Mouse (Mus musculus): ENCODE results near the gene Klk1b21. TPM values are rescaled to one million over a fixed set of nuclear protein-coding genes. Genes with fewer than 3 reads are reported as not detected.
"Not testable (repeated sequence)": the region's sequence is repeated elsewhere in the genome, so short reads cannot be mapped to it uniquely, and the experiment has no call there.

The Klk1b21 gene
- polyA plus RNA-seq (2012; ENCODE audit: insufficient read depth, insufficient read length, missing spikeins): not detected in 2 replicates

DNA sequence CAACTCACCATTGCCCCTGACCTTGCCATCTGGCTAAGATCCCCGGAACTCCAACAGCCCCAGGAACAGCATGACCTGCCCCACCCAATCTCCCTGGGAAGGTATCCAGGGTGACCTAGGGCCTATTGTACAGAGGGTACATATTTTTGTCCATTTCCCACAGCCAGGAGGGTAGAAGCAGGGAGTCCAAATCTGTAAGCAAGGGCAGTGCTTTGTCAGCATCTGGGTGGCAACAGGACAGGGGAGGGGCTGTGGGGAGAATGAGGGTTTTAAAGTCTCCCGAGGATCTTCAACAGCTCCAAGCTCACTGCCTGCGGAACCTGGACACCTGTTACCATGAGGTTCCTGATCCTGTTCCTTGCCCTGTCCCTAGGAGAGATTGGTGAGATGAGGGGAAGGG lies at the start of gene Klk1b21:
Gene Klk1b21 (plus strand): TSS at position 301 of the 400 bp plus-strand sequence.
- H3K4me1 ChIP-seq (ENCODE audit: control insufficient read depth, insufficient read depth, insufficient read length, low read length); H3K4me3 ChIP-seq (ENCODE audit: insufficient read depth, low read depth, low read length); H3K27ac ChIP-seq (replicated peaks; ENCODE audit: low read depth, low read length): not testable (repeated sequence)

GRCm38 (mm10) chr7:44072117-44072516 lies 30.0 kb upstream of the Klk1b21 start:
- Histone ChIP-seq H3K4me3 (ENCODE audit: insufficient read depth, low read depth, low read length) (no peak overlapping the region), H3K4me1 (ENCODE audit: control insufficient read depth, insufficient read depth, insufficient read length, low read length) (no peaks in the 10 kb centered on the region), H3K27ac (replicated peaks; ENCODE audit: low read depth, low read length) (no peak overlapping the region)

- H3K4me3 ChIP-seq (ENCODE audit: insufficient read depth, low read depth, low read length): no peak overlapping the region
- H3K4me1 ChIP-seq (ENCODE audit: control insufficient read depth, insufficient read depth, insufficient read length, low read length): no peaks in the 10 kb centered on the region
Observed at GRCm38 (mm10) chr7:44077703-44078102, 24.4 kb upstream of the Klk1b21 start.

DNA sequence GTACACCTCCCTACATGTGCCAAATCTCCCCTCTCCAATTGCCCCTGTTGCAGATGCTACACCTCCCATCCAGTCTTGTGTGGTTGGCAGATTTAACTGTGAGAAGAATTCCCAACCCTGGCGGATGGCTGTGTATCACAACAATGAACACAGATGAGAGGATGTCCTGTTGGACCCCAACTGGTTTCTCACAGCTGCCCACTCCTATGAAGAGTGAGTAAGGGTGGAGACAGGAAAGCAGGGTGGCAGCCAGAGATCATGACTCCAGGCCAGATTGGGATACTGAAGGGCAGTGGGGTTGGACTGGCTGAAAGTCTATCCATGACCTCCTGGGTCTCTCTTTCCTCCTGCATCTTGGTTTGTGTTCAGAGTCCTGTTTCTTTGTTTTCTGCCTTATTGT lies 6.0 kb upstream of the Klk1b21 start:
- no peak overlapping the region for H3K27ac ChIP-seq (replicated peaks; ENCODE audit: low read depth, low read length)
- H3K4me1 ChIP-seq (ENCODE audit: control insufficient read depth, insufficient read depth, insufficient read length, low read length): no peaks in the 10 kb centered on the region
- no peak overlapping the region for H3K4me3 ChIP-seq (ENCODE audit: insufficient read depth, low read depth, low read length)

More at GRCm38 (mm10) chr7:44077703-44078102, 24.4 kb upstream of the Klk1b21 start:
- no peak overlapping the region for H3K27ac ChIP-seq (replicated peaks; ENCODE audit: low read depth, low read length)

- H3K4me3 ChIP-seq (ENCODE audit: insufficient read depth, low read depth, low read length): no peak within 1 kb of the TSS
- no peaks in the 10 kb centered on the region for H3K4me1 ChIP-seq (ENCODE audit: control insufficient read depth, insufficient read depth, insufficient read length, low read length)
- H3K27ac ChIP-seq (replicated peaks; ENCODE audit: low read depth, low read length): no peak within 1 kb of the TSS
Observed at GRCm38 (mm10) chr7:44112373-44112772, 10.2 kb downstream of the Klk1b21 start, which contains the start of gene Klk1b22. TSS of gene Klk1b22 (plus strand) at chr7:44112673.

DNA sequence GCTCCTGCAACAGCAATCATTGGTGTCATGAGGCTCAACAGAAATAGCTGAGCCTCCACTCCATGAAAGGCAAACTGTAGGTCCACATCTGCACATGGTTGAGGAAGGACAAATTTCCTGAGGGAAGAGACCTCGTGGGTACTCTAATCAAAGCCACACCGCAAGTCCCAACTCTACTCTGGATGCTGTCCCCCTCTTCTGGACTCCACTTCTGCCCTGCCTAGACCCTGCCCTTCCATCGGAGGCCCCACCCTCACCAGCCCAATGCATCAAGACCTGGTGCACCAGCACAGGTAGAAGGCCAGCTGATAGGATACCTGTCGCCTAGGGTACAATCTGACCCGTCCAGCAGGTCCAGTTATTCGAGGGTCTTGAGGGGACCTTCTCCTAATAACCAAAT lies 21.3 kb downstream of the Klk1b21 start:
- Histone ChIP-seq H3K4me1 (ENCODE audit: control insufficient read depth, insufficient read depth, insufficient read length, low read length) (no peaks in the 10 kb centered on the region), H3K27ac (replicated peaks; ENCODE audit: low read depth, low read length) (no peak overlapping the region)

DNA sequence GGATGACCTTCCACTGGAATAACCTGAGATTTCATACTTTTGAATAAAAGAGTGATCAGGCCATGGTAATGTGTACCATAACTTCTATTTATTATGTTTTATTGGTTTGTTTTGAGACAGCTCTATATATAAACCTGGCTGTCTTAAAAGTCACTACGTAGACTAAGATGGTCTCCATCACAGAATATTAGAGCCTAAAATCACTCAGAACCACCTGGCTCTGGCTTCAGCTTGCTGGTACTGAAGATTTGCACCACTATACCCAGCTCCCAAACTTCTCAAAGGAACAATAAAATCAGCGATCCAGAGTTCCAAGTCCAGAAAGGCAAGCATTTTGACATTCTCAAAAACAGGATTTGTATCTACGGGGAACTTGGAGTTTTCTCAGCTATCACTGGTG lies 34.3 kb downstream of the Klk1b21 start, which contains the start of gene Klk1b16:
Gene Klk1b16 (plus strand): TSS at position 301 of the 400 bp plus-strand sequence.
- Histone ChIP-seq H3K27ac (replicated peaks; ENCODE audit: low read depth, low read length) (no peak within 1 kb of the TSS), H3K4me3 (ENCODE audit: insufficient read depth, low read depth, low read length) (no peak within 1 kb of the TSS), H3K4me1 (ENCODE audit: control insufficient read depth, insufficient read depth, insufficient read length, low read length) (no peaks in the 10 kb centered on the region)

More for the DNA sequence above, 21.3 kb downstream of the Klk1b21 start:
- no peak overlapping the region for H3K4me3 ChIP-seq (ENCODE audit: insufficient read depth, low read depth, low read length)

Other genes starting within 250 kb of the Klk1b21 start
- gene Klk4, start 221.2 kb upstream of the Klk1b21 start, polyA plus RNA-seq (2012; ENCODE audit: insufficient read depth, insufficient read length, missing spikeins): not detected in 2 replicates
- not detected in 2 replicates for gene Klk15, start 168.6 kb upstream of the Klk1b21 start, polyA plus RNA-seq (2012; ENCODE audit: insufficient read depth, insufficient read length, missing spikeins)
- not detected in 2 replicates for gene Klk1b8, start 151.7 kb upstream of the Klk1b21 start, polyA plus RNA-seq (2012; ENCODE audit: insufficient read depth, insufficient read length, missing spikeins)
- not detected in 2 replicates for gene Klk1b1, start 135.6 kb upstream of the Klk1b21 start, polyA plus RNA-seq (2012; ENCODE audit: insufficient read depth, insufficient read length, missing spikeins)
- gene Klk1b9, start 126.3 kb upstream of the Klk1b21 start, polyA plus RNA-seq (2012; ENCODE audit: insufficient read depth, insufficient read length, missing spikeins): not detected in 2 replicates
- gene Klk1b11, start 106.5 kb upstream of the Klk1b21 start, polyA plus RNA-seq (2012; ENCODE audit: insufficient read depth, insufficient read length, missing spikeins): not detected in 2 replicates
- gene Klk1b26, start 90.2 kb upstream of the Klk1b21 start, polyA plus RNA-seq (2012; ENCODE audit: insufficient read depth, insufficient read length, missing spikeins): not detected in 2 replicates
- not detected in 2 replicates for gene Klk1b27, start 50.0 kb upstream of the Klk1b21 start, polyA plus RNA-seq (2012; ENCODE audit: insufficient read depth, insufficient read length, missing spikeins)
- not detected in 2 replicates for gene Klk1b22, start 10.3 kb downstream of the Klk1b21 start, polyA plus RNA-seq (2012; ENCODE audit: insufficient read depth, insufficient read length, missing spikeins)
- gene Klk1b16, start 34.4 kb downstream of the Klk1b21 start, polyA plus RNA-seq (2012; ENCODE audit: insufficient read depth, insufficient read length, missing spikeins): not detected in 2 replicates
- gene Klk1b24, start 85.9 kb downstream of the Klk1b21 start, polyA plus RNA-seq (2012; ENCODE audit: insufficient read depth, insufficient read length, missing spikeins): not detected in 2 replicates
- gene Klk1b3, start 95.9 kb downstream of the Klk1b21 start, polyA plus RNA-seq (2012; ENCODE audit: insufficient read depth, insufficient read length, missing spikeins): not detected in 2 replicates
- gene Klk1b4, start 105.1 kb downstream of the Klk1b21 start, polyA plus RNA-seq (2012; ENCODE audit: insufficient read depth, insufficient read length, missing spikeins): not detected in 2 replicates
- not detected in 2 replicates for gene Klk1b5, start 113.6 kb downstream of the Klk1b21 start, polyA plus RNA-seq (2012; ENCODE audit: insufficient read depth, insufficient read length, missing spikeins)
- gene Klk1, start 123.0 kb downstream of the Klk1b21 start, polyA plus RNA-seq (2012; ENCODE audit: insufficient read depth, insufficient read length, missing spikeins): not detected in 2 replicates
- gene Gm36864, start 133.8 kb downstream of the Klk1b21 start, polyA plus RNA-seq (2012; ENCODE audit: insufficient read depth, insufficient read length, missing spikeins): not detected in 2 replicates
- gene 1700028J19Rik, start 144.4 kb downstream of the Klk1b21 start, polyA plus RNA-seq (2012; ENCODE audit: insufficient read depth, insufficient read length, missing spikeins): not detected in 2 replicates
- gene 2410002F23Rik, start 144.4 kb downstream of the Klk1b21 start, polyA plus RNA-seq (2012; ENCODE audit: insufficient read depth, insufficient read length, missing spikeins): 5.5 and 5.7 TPM in 2 replicates
- gene Acp4, start 155.1 kb downstream of the Klk1b21 start, polyA plus RNA-seq (2012; ENCODE audit: insufficient read depth, insufficient read length, missing spikeins): not detected in 2 replicates
- not detected in 2 replicates for gene Gm15517, start 159.1 kb downstream of the Klk1b21 start, polyA plus RNA-seq (2012; ENCODE audit: insufficient read depth, insufficient read length, missing spikeins)
- gene Clec11a, start 204.6 kb downstream of the Klk1b21 start, polyA plus RNA-seq (2012; ENCODE audit: insufficient read depth, insufficient read length, missing spikeins): 1.4 and 1.8 TPM in 2 replicates
- gene Shank1, start 207.9 kb downstream of the Klk1b21 start, polyA plus RNA-seq (2012; ENCODE audit: insufficient read depth, insufficient read length, missing spikeins): 0.59 and 1.0 TPM in 2 replicates

Measured in brown adipose tissue, adult 24 weeks (tissue).